In the genomic region with DNA sequence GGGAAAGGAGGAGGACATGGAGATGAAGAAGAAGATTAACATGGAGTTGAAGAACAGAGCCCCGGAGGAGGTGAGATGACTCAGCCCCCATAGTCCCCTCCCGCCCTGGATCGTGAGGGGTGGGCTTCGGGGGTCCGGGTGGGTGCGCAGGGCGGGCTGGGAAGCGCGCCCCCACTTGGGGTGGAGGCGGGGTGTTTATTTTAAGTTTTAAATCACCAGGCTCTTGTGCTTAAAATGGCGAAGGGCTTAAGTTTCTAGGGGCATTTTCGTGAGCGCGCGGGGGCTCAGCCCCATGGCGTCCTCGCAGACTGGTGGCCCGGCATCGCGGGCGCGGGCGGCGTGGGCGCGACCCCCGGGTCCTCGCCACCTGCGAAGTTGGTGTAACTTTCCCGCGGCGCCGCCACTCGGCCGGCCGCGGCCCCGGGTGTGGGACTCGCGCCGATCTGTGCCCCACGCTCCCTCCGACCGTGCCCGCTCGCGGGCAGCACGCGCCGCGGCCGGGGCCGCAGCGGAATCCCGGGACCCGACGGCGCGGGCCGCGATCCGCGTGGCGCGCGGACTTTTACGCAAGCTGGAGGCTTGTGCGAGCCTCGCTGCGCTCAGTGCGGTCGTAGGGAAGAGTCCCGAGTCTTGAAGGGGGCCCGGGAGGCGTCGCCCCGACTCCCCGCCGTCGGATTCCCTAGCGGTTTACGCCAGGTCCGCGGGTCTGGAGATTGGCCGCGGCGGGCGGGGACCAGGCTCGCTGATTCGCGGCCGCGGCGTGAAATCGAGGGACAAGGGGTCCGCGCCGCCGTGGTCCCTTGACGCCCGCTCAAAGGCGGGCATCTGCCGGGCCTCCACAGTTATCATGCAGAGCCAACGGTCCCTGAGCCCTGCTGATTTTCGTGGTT, we compare ENCODE assay signal across 8 mouse cellular contexts. TPM values are rescaled to one million over a fixed set of nuclear protein-coding genes. Genes with fewer than 3 reads are reported as not detected.
A peak's percentile ranks its signal among the peaks of the same experiment; 100 is the strongest.
DNase-seq lines count a peak whose midpoint lies in the region; ATAC-seq and TF ChIP-seq lines count a peak whose summit lies in the region.

No protein-coding gene starts in this region.

- peaks cover 10% of the 10 kb centered on the region for H3K36me3 ChIP-seq in kidney, postnatal 0 days (ENCODE audit: insufficient read depth, low read length)

- peak; percentile 16; the same call in 1 of the 2 replicates for ATAC-seq in kidney, postnatal 0 days (replicated peaks; ENCODE audit: low FRiP score, low read depth)

- peak overlapping the region; percentile 90 for H3K4me3 ChIP-seq in kidney, postnatal 0 days (replicated peaks; ENCODE audit: low read depth, low read length)

- no peaks in the 10 kb centered on the region for H3K9me3 ChIP-seq in kidney, postnatal 0 days (replicated peaks; ENCODE audit: low read length)

- H3K9ac ChIP-seq in kidney, postnatal 0 days (ENCODE audit: low read depth, low read length) = peak overlapping the region; percentile 89

- no peaks in the 10 kb centered on the region for H3K27me3 ChIP-seq in kidney, postnatal 0 days (ENCODE audit: insufficient read depth, low read length)

- TF ChIP-seq CTCF in kidney, postnatal 0 days (IDR thresholded peaks at IDR 0.05; ENCODE audit: low read depth) = no peak

- under 1% methylated on average over 96 of the region's 105 CpGs for WGBS in kidney, postnatal 0 days

- DNase-seq in 3134 (ENCODE audit: extremely low read depth, insufficient read length, low spot score) = peak; percentile 76
- peak; percentile 66 for DNase-seq in NIH3T3 (ENCODE audit: low read depth)
- DNase-seq in embryo, embryonic 10 days (ENCODE audit: low spot score) = peak; percentile 63
- DNase-seq in gastrocnemius, postnatal 4 days (ENCODE audit: low spot score in 2 of 2) = peak; percentile 38 to 64
- DNase-seq in kidney, postnatal 0 days (ENCODE audit: low spot score) = peak; percentile 71
- DNase-seq in lung, postnatal 10 days = peak; percentile 77
- peak; percentile 43 for DNase-seq in ovary, postnatal 14 days (ENCODE audit: low spot score)
- peak; percentile 61 for DNase-seq in thymus, postnatal 25 days

- H3K4me2 ChIP-seq in kidney, postnatal 0 days (ENCODE audit: low read length) = peak overlapping the region; percentile 66

- peaks cover 4% of the 10 kb centered on the region for H3K4me1 ChIP-seq in kidney, postnatal 0 days (replicated peaks; ENCODE audit: insufficient read depth, low read length)

- peak overlapping the region; percentile 88 for H3K27ac ChIP-seq in kidney, postnatal 0 days

RNA-seq across cellular contexts. Expression of gene Anp32e, which starts 0.8 kb away (rescaled TPM):
- 100 to 1,000 TPM; 125 to 126 TPM for total RNA-seq in gastrocnemius, postnatal 4 days (2021)
- 128 and 151 TPM in 2 replicates for polyA plus RNA-seq in kidney, postnatal 0 days (2015; fragmentation: Nextera tagmentation; extraction: Ambion mirVana)

RNA-seq across cellular contexts. Expression of gene Car14, which starts 25.3 kb away (rescaled TPM):
- 10 to 100 TPM; 27.0 to 27.2 TPM for total RNA-seq in gastrocnemius, postnatal 4 days (2021)
- 12.9 and 15.2 TPM in 2 replicates for polyA plus RNA-seq in kidney, postnatal 0 days (2015; fragmentation: Nextera tagmentation; extraction: Ambion mirVana)

RNA-seq across cellular contexts. Expression of gene Aph1a, which starts 36.1 kb away (rescaled TPM):
- 10 to 100 TPM; 91.3 to 95.8 TPM for total RNA-seq in gastrocnemius, postnatal 4 days (2021)
- 48.7 and 55.5 TPM in 2 replicates for polyA plus RNA-seq in kidney, postnatal 0 days (2015; fragmentation: Nextera tagmentation; extraction: Ambion mirVana)

RNA-seq across cellular contexts. Expression of gene BC028528, which starts 38.0 kb away (rescaled TPM):
- 10 to 100 TPM; 14.4 to 26.0 TPM for total RNA-seq in gastrocnemius, postnatal 4 days (2021)
- polyA plus RNA-seq in kidney, postnatal 0 days (2015; fragmentation: Nextera tagmentation; extraction: Ambion mirVana) = 24.0 and 27.1 TPM in 2 replicates

RNA-seq across cellular contexts. Expression of gene Ciart, which starts 47.8 kb away (rescaled TPM):
- total RNA-seq in gastrocnemius, postnatal 4 days (2021) = 1 to 10 TPM; 1.0 to 1.6 TPM
- 1.1 and 1.2 TPM in 2 replicates for polyA plus RNA-seq in kidney, postnatal 0 days (2015; fragmentation: Nextera tagmentation; extraction: Ambion mirVana)

Comparison
In these comparisons a context has a peak if more than half of its experiments do, and no peak if none do; other contexts are left out.
1. Peak in every context shown above with its lines: DNase-seq, ATAC-seq, H3K4me3 ChIP-seq and H3K27ac ChIP-seq.